Mouse (Mus musculus): ENCODE results near the gene Kif18b.

Kif18b gene

DNA sequence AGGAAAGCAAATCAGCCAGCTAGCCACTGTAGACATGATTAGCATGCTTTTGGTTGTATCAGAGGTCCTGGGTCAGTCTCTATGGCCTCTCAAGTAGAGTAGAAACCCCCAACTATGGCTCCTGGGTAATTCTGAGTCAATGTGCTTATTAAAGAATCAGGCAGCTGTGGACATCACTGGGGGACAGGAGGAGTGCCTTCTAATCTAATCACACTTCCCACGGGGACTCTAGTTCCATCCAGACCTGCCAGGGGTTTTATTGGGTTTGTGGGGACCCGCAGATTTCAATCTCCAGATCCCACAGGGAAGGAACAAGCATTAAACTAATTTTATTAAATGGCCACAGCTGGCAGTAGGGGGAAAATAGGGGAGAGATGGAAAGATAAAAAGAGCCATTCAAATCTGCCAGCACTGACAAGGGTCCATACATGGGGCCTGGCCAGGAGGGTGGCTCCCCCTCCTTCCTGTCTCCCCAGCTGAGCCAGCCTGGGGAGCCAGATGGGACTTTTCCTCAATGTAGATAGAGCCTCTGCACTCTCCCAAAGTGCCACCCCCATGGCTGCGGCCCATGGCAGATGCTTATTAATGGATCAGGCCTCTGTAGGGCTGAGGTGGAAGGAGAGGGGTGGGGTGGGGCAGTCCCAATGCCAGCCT lies 12.7 kb upstream of the Kif18b start:
- no peak for DNase-seq

DNA sequence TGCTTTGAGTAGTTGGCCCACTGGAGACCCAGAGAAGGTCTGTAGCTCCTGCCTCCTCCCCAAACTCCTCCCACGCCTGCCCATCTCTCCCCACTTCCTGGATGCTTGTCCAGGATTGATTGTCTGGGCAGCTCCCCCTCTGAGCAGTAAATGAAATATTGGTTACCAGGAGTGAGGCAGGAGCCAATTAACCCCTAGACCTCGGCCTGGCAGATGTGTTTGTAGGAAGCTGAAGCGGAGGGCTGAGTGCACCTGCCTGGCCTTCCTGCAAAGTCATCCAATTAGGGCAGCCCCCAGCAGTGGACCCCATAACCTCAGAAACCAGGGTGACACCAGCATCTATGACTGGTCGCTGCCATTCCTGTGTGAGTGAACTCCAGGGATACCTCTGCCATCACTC lies 11.3 kb upstream of the Kif18b start:
- DNase-seq: no peak

DNA sequence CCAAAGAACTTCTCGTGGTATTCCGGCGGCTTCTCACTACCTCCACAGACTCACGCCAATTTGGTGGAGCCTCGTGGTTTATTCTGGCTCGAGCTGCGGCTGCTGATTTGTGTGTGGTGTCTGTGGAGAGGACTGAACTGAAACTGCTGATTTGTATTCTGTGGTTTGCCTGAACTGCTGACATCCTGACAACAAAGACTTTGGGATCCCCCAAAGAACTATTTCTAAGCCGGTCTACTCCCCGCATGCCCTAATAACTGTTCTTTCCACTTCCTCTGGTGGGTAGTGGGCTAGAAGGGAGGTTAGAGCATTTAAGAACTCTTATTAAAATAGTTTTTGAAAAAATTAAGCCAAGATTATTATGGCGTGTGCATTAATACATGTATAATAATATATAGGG lies 5.7 kb upstream of the Kif18b start:
- no peak for DNase-seq

DNA sequence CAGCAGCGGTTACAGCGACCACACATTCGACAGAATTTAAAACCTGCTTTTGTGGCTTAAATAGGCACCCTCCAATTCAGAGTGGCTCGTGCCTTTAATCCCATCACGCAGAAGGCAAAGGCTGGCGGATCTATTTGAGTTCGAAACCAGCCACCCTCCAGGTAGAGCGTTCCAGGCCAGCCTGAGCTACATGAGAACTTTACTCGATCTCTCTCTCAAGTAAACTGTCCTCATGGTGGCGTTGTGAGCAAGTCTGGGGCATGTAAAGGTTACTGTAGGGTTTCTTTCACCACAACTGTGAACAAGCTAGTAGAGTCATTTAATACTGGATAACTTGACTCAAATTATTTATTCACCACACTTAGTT lies 410 bp upstream of the Kif18b start:
- DNase-seq: no peak

DNA sequence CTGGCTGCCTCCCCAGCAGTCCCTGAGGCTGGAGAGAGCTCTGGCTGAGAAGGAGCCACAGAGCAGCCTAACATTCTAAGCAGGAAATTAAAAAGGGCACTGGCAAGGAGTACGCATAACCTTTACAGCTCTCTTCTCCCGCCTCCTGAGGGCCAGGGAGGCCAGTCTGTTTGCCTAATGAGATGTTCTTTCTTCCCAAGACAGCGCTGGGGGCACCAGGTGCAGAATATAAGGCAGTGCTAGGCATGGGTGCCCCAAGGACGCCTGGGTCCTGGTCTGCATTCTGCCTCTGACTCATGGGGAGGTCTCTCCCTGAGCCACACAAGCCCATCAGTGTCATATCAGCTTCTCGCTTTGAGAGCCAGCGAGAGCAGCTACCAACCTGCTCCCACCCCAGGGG lies 3.4 kb downstream of the Kif18b start:
- no peak for DNase-seq

DNA sequence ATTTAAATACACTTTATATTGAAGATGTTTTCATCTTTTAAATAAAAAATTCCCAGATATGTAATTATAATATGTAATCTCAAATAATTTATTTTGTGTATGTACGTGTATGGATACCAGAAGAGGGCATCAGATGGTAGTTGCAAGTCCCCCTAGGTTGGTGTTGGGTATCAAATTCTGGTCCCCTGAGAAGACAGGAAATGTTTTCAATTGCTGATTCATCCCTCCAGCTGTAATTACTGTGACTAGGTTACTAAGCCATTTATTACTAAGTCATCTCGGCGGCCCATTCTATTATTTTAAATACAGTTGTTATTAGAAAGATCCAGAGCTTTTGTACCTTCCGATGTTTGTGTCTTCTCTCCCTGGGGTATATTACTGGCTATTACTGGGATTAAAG lies 6.8 kb downstream of the Kif18b start:
- DNase-seq: no peak

DNA sequence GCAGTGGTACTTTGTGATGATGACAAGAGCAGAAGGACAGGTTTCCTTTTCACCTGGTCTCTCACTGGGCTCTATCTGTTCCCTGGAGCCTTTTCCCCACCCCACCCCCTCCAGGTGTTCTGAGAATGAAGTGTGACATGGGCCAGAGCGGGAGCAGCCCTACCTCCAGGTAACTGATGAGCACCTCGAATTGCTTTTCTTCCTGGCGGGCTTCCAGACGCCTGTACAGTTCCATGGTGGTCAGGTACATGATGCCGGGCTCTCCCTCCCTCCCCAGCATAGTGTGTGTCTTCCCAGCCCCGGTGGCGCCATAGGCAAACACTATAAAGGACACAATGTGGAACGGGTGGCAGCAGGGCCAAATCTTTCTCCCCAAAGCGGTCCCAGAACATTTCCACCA lies 9.5 kb downstream of the Kif18b start:
- DNase-seq: no peak

DNA sequence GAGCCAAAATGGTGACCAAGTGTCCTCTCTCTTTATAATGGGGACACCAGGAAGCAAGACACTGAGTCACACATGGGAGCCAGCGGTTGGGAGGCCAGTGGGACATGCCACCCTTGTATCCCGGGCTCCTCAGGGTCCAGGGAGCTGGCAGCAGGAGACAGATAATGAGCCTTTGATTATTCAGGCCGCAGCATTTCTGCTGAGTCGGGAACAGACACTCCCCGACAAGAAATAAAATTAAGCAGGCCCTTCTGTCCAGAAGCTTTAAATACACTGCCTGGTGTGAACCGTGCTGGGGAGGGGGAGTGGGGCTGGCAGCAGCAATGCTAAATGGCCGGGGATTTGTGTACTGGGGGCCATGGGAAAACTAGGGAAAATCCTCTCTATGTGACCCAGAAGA lies 13.5 kb downstream of the Kif18b start:
- no peak for DNase-seq

DNA sequence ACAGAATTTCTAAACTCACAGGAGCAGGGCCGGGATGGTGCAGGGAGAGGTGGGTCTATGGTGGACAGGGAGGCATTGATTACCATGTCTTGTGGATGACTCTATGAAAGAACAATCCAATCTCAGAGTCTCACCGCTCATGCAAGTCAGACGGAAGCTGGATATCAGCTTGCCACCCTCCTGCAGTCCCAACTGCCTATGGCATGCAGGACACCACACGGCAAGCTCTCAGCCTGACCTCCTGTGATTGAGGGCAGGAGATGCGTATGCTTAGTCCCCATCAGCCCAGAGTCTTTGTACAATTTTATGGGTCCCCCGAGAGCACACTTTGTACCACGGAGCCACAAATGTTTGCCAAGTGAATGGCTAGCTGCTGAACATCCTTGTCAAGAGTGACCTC lies 21.3 kb downstream of the Kif18b start:
- DNase-seq: no peak

DNA sequence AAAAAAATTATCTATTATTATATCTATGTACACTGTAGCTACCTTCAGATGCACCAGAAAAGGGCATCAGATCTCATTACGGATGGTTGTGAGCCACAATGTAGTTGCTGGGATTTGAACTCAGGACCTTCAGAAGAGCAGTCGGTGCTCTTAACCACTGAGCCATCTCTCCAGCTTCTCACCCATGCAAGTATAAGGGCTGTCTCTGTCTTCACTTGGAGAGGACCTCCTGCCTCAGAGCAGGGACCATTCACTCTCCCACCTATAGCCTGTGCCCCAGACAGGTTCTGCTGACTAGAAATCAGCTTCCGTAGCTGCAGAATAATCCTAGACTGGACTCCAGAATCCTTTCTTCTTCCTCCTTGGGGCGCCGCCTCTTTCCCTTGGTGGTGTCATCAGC lies 22.8 kb downstream of the Kif18b start:
- no peak for DNase-seq

DNA sequence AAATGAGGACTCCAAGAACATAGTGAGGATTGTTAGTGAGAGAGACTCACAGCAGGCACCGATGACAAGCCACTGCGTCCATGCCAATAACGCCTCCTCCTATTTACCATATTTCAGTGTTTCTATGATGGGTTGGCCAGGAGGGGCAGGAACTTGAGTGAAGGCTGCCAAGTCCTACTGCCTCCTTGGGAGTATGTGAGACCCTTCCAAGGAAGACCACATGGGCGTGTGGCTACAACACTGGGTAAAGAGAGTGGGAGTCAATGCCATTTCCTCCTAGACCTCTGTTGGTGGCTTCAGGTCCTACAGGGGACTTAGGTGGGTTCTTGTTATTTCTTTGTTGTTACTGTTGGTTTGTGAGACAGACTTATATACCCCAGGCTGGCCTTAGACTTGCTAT lies 23.7 kb downstream of the Kif18b start:
- no peak for DNase-seq

DNA sequence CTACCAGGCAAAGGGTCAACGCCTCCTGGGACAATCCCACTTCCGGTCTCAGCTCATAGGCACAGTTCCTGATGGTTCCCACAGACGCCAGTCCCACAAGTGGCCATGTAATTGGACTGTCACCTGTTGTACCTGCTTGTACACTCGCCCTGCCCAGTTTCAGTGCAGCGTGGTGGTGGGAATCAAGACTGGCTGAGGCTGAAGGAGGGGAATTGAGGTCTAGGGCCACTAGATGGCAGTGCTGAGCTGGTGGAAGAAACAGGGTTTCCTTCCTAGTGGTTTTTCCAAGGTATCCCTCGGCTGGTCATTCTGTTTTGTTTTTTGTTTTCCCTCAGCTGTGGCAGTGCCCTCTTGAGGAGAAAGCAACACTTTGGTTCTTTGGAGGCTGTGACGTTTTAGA lies 24.2 kb downstream of the Kif18b start, which contains the start of gene Gfap:
TSS of gene Gfap (minus strand) at position 150 of the 400 bp plus-strand sequence.
- peak in 1 of 2 experiments; percentile 59 for DNase-seq

DNA sequence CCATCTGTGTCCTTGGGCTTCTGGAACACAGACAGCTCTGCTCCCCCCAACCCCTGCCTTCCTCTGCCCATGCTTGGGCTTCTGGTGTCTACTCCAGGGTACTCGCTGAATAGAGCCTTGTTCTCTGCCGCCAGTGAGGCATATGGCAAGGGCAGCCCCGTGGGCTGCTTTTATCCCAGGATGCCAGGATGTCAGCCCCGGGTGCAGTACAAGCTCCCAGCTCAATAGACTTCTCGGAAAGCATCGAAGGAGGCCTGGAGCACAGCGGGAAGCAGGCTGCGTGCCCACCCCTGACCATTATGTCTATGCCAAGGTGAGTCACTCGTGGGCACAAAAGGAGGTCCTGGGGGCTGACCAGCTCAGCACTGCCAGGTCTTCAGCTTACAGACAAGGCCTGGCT lies 26.5 kb downstream of the Kif18b start:
- DNase-seq: no peak

DNA sequence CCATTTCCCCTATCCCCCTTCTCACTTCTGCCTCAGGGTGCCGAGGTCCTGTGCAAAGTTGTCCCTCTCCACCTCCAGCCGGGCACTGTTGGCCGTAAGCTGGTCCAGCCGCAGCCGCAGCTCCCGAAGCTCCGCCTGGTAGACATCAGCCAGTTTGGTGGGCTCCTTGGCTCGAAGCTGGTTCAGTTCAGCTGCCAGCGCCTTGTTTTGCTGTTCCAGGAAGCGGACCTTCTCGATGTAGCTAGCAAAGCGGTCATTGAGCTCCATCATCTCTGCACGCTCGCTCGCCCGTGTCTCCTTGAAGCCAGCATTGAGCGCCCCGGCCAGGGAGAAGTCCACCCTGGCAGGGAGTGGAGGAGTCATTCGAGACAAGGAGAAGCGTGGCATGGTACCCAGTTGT lies 28.3 kb downstream of the Kif18b start:
- DNase-seq: no peak

DNA sequence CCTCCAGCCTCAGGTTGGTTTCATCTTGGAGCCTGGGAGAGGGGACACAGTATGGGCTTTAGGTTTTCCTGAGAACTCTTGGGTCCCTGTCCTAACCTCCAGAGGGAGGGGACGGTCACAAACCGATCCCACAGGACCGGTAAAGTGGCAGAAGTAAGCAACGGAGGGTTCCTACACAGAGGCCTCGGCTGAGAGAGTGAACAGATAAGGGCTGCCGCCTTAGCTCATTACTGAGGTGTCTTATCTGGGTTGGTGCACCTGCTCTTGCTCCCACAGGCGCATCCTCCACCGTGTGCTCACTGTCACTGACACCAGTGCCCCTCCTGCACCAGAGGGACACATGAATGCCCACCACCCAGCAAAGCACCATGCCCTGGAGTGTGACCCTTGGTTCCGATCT lies 29.1 kb downstream of the Kif18b start:
- DNase-seq: no peak

DNA sequence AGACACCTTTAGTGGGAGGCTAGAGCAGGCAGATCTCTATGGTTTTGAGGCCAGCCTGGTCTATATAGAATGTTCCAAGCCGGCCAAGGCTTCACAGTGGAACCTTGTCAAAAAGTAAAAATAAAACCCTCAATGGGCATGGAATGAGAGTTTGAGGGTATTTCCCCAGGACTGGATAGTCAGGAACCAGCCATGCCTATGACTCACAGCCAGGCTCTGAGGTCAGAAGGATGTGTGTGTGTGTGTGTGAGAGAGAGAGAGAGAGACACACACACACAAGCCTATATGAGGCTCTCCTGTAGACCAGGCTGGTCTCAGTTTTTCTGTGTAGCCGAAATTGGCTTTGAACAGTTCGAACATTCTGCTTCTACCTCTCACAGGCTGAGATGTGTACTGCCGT lies 30.2 kb downstream of the Kif18b start:
- no peak for DNase-seq

DNA sequence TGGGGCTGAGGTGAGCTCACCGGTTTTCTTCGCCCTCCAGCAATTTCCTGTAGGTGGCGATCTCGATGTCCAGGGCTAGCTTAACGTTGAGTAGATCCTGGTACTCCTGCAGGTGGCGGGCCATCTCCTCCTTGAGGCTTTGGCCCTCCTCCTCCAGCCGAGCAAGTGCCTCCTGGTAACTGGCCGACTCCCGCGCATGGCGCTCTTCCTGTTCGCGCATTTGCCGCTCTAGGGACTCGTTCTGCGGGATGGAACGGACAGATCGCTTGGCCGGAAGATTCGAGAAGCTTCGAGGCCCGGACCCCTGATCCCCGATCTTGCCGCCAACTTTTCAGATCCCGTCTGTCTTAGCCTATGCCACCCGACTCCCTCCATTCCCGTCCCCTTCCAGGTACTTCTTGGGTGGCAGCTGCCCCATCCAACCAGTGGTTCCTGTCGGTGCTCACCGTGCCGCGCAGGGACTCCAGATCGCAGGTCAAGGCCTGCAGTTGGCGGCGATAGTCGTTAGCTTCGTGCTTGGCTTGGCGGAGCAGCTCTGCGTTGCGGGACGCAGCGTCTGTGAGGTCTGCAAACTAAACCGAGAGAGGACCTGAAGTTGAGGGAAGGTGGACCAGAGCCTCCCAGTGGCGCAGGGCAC lies 31.8 kb downstream of the Kif18b start:
- DNase-seq: peak; percentile 42 to 55

DNA sequence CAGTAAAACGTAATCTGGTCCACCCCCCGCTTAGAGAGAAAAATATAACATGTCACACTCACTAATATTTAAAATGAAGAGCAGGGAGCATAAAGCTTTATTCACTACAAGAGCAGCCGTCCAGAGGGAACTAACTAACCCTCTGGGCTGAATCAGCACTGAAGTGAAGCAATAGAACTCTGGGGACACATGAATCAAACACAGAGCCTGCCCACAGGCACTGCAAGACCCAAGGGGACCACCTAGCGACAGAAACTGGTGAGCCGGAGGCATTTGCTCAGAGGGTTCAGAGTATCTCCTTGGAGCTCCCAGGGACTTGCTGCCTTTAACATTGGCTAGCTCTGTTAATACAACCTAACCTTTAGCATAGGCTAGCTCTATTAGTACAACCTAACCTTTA lies 34.8 kb downstream of the Kif18b start:
- DNase-seq: no peak

DNA sequence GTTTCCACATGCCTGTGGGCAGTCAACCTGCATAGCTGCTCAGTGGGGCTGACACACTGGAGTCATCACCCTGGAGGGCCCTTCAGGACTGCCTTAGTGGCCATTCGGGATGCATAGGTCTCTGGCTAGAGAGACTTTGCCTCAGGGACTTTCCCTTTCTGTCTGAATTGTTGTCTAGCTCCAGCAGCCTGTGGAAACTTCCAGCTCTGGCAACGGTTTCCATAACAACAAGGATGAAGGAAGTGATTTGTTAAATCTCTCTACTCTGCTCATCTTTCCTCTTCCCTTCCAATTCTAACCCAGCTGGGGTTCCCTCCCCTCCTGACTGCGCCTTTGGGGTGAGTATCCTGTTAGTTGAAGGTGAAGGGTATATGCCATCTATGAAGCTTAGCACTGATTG lies 36.8 kb downstream of the Kif18b start:
- no peak for DNase-seq

DNA sequence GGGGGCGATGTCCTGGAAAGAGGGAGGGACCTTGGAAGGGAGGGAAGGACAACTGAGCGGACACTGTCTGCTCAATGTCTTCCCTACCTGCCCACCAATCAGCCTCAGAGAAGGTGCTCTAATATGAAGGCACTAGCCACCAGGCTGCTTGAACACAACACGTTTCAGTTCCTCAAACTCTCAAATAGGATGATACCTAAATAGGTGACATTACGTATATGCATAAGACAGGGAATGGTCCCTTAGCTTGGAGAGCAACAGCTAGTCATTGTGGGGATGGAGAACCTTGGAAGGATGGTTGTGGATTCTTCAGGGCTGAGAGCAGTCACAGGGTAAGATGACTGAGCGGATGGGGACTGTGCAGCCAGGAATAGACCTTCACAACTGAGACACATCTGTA lies 37.5 kb downstream of the Kif18b start:
- no peak for DNase-seq

DNA sequence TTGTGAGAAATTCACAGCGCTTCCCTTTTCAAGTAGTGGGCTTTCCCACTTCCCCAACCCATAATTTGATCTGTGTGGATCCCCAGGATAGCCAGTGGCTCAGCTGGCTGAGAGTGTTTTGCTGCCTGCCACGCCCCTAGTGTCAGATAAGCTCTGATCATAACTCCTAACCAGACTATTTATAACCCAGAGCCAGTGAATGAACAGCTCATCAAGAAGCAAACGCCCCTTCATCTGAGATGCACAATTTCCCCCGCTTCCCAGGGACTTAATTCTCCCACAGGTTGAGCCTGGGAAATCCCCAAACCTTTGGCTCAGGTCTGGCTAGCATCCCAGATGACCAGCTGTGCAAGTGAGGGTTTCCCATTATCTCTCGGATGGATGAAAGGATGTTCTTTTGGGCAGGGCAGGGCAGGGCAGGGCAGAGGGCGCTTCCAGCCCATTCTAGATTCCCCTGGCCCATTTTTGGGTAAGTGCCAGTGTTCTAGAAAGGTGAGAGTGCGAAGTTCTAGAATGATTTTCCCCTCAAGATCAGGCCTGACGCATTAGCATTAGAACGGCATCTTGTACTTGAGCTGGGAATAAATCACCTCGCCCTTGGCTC lies 40.2 kb downstream of the Kif18b start, which contains the start of gene Fam187a:
TSS of gene Fam187a (plus strand) at position 554 of the 604 bp plus-strand sequence.
- DNase-seq: no peak

DNA sequence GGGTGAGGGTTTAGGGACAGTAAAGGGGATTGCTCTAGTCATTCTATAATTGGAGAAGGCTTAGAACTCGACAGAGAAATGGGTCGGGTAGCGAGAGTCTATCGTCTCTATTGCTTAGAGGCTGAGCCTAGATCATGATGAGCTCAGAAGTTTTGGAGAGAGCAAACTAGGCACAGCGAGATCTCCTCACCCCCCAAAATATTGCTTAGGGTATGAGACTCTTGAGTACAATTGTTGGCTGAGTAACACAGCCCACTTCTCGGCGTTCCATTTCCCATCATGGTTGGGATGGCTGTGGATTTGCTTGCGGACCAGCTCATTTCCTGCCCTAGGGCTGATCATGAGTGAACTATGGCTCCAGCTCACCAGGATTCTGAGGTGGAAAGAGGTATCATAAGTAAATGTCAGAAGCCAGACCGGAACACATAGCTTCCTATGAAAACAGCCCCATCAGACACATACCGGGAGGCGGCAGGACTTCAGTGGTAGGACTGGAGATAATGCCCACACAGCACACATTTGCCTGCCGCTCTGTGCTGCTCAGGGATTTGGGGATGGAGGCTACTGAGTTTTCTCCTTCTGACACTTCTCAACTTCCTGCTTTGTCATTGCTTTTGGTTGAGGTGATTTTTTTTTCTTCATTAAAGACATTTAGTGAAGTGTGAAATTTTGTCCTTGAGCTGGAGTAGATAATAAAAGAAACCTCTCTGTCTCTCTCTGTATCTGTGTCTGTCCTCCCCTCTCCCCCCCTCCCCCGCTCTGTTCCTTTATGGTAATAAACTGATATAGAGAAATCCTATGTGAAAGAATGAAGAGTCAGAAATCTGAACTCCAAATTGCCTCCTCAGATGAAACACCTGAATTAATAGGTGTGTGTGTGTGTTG lies 43.4 kb downstream of the Kif18b start:
- no peak for DNase-seq

DNA sequence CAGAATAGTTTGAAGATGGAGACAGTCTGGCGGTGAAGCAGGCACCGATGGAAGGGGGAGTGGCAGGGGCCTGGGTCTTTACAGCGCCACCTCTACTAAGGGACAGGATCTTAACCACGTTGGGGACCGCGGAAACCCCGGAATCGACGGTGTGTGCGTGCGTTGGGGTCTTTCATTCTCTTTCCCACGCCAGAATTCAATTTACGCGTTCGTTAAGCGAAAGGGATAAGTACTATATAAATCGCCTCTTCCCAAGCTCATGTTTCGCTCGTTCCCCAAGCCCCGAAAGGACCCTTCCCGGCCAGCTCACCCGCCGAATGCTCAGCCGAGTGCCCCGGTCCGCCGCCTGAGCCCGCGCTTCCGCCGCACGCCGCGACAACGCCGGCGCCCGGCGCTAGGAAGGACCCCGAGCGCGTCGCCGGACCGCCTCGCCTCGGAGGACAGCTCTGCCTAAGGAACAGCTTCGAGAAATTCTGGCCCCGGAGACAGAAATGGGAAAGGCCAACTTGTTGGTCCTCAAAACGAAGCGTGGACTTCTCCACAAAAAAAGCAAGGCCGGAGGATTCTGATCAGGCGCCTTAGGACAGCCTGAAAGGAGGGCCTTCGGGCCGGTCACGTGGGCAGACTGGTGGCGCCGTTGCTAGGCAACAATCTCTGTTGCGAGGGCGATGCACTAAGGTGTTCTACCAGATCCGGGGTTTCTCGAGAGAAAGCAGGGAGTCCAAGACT lies 44.2 kb downstream of the Kif18b start, which contains the start of the genes Eftud2 and Ccdc103:
TSS of gene Eftud2 (minus strand) at position 401 of the 729 bp plus-strand sequence.
TSS of gene Ccdc103 (plus strand) at position 620 of the 729 bp plus-strand sequence.
- peak; percentile 83 to 92 for DNase-seq

All from spleen, adult 18-20 months (tissue).